In the genomic region with DNA sequence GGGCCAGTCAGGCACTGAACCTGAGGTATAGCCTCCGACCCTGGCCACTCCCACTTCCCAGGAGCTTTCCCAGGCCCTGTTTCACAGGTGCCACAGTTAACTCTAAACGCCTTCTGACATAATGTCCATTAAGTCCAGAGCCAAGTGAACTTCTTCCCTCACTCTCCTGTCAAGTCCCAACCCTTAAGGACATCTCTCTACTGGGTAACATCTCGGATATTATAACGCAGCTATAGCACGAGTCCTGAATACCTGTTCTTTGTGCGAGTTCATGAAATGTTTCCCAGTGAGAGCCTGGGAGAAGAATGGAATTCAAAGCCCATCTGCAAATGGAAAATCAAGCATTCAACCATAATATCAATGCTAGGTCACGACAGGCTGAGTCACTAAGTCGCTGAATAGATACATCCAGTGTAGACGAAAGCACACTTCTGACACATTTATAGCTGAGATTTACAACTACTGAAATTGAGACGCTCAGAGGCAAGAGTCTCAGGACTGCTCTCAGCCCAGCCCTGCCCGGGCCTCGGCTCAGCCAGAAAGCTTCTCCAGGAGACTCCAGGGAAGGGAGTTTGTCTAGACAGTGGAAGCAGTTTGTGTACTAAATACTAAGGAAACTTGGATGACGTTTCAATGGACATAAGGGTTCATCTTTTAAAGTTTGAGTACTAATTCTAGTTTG, we compare ENCODE assay signal across 30 mouse cellular contexts.
DNase-seq lines count a peak whose midpoint lies in the region; ATAC-seq and TF ChIP-seq lines count a peak whose summit lies in the region.
"Had no signal": no experiment of that assay in that cellular context is flagged by ENCODE, and none has a peak within 500 bp of the region (broad histone marks: within the 10 kb centered on the region; RNA-seq: fewer than 3 reads in every experiment).

No protein-coding gene starts in this region.

- H3K4me2 ChIP-seq in kidney, postnatal 0 days (ENCODE audit: low read length), result no peak overlapping the region
- peak overlapping the region; percentile 51 for H3K4me2 ChIP-seq in myocyte (ENCODE audit: low read depth)
- H3K4me2 ChIP-seq: heart, embryonic 15.5 days; intestine, embryonic 15.5 days; neural tube, embryonic 13.5 days; stomach, embryonic 15.5 days had no signal

- TF ChIP-seq EP300 in ES-Bruce4 (IDR thresholded peaks at IDR 0.05; ENCODE audit: insufficient read depth, low read depth, low read length), result no peak

- no peak overlapping the region for H3K9ac ChIP-seq in kidney, postnatal 0 days (ENCODE audit: low read depth, low read length)
- H3K9ac ChIP-seq in ES-Bruce4 (ENCODE audit: low read depth, poor library complexity, severe bottlenecking), result no peak overlapping the region
- H3K9ac ChIP-seq: heart, embryonic 15.5 days; intestine, embryonic 15.5 days; liver, embryonic 14.5 days; neural tube, embryonic 13.5 days; stomach, embryonic 15.5 days had no signal

- H3K79me2 ChIP-seq in myocyte (ENCODE audit: control insufficient read depth, insufficient read depth), result no peaks in the 10 kb centered on the region

- peak; percentile 21 for DNase-seq in gastrocnemius, adult 2 months
- no peak for DNase-seq in gastrocnemius, postnatal 10 days
- DNase-seq in kidney, postnatal 0 days (ENCODE audit: low spot score), result peak; percentile 69
- no peak for DNase-seq in kidney, adult 9 months
- DNase-seq in forebrain, embryonic 10.5 days (ENCODE audit: extremely low spot score, low spot score), result no peak
- DNase-seq: adrenal gland, adult 8-10 months; cerebellum, adult 2 months; cerebellum, postnatal 14 days; kidney, adult 8-10 months; layer of hippocampus, adult 9-11 months; liver; lung, adult 2 months; lung, postnatal 10 days; right cerebral cortex, postnatal 14 days had no signal

- intact Hi-C loops in gastrocnemius, adult 2 months (cut with DNase I), result loop anchor here (10.0 kb wide), 1 partner anchor 187 kb away; no protein-coding TSS in a partner anchor

- H3ac ChIP-seq in myocyte (ENCODE audit: control insufficient read depth, insufficient read length), result no peak overlapping the region

- H3K27ac ChIP-seq in gastrocnemius, adult 2 months, result no peak overlapping the region
- no peak overlapping the region for H3K27ac ChIP-seq in kidney, postnatal 0 days
- peak overlapping the region; percentile 87; the same call in 1 of the 2 replicates for H3K27ac ChIP-seq in ES-Bruce4 (ENCODE audit: insufficient read depth, low read length)
- H3K27ac ChIP-seq in forebrain, embryonic 10.5 days, result no peak overlapping the region
- H3K27ac ChIP-seq: heart, embryonic 10.5 days; heart, embryonic 15.5 days; hindbrain, postnatal 0 days; intestine, embryonic 15.5 days; liver, embryonic 14.5 days; macrophage; midbrain, embryonic 10.5 days; neural tube, embryonic 13.5 days; stomach, embryonic 15.5 days had no signal

- no peak overlapping the region for H3K4me3 ChIP-seq in gastrocnemius, adult 2 months
- no peak overlapping the region for H3K4me3 ChIP-seq in kidney, postnatal 0 days (replicated peaks; ENCODE audit: low read depth, low read length)
- H3K4me3 ChIP-seq in ES-Bruce4 (ENCODE audit: low read depth, low read length) (no peak overlapping the region), myocyte (no peak overlapping the region)
- no peak overlapping the region for H3K4me3 ChIP-seq in forebrain, embryonic 10.5 days
- H3K4me3 ChIP-seq: heart, embryonic 10.5 days; heart, embryonic 15.5 days; intestine, embryonic 15.5 days; midbrain, embryonic 10.5 days; neural tube, embryonic 13.5 days; stomach, embryonic 15.5 days had no signal

- no peaks in the 10 kb centered on the region for H3K4me1 ChIP-seq in kidney, postnatal 0 days (replicated peaks; ENCODE audit: insufficient read depth, low read length)
- H3K4me1 ChIP-seq in ES-Bruce4 (ENCODE audit: control insufficient read depth, insufficient read depth, low read length), result peaks cover 6% of the 10 kb centered on the region
- H3K4me1 ChIP-seq in forebrain, embryonic 10.5 days, result peaks cover 27% of the 10 kb centered on the region
- H3K4me1 ChIP-seq: heart, embryonic 10.5 days; heart, embryonic 15.5 days; intestine, embryonic 15.5 days; stomach, embryonic 15.5 days had no signal

- ATAC-seq in kidney, postnatal 0 days (replicated peaks; ENCODE audit: low FRiP score, low read depth), result peak; percentile 68
- no peak for ATAC-seq in erythroid progenitor cell, adult 5-6 weeks (replicated peaks; ENCODE audit: low FRiP score, poor library complexity, severe bottlenecking)
- ATAC-seq: CD4-positive, CD25-positive, alpha-beta regulatory T cell, adult 4 months; forebrain, embryonic 14.5 days; hindbrain, postnatal 0 days; intestine, embryonic 15.5 days; midbrain, embryonic 16.5 days had no signal

- no peak for TF ChIP-seq CTCF in gastrocnemius, adult 2 months (IDR thresholded peaks at IDR 0.05)
- no peak for TF ChIP-seq CTCF in kidney, postnatal 0 days (IDR thresholded peaks at IDR 0.05; ENCODE audit: low read depth)
- TF ChIP-seq CTCF in ES-Bruce4 (IDR thresholded peaks at IDR 0.05; ENCODE audit: low read depth, low read length), result no peak

- TF ChIP-seq POLR2A in ES-Bruce4 (IDR thresholded peaks at IDR 0.05; ENCODE audit: insufficient read depth, low read length) (no peak), myocyte (IDR thresholded peaks at IDR 0.05; ENCODE audit: insufficient read length, low read depth) (no peak)

- H3K27me3 ChIP-seq in kidney, postnatal 0 days (ENCODE audit: insufficient read depth, low read length), result no peaks in the 10 kb centered on the region
- H3K27me3 ChIP-seq in ES-Bruce4 (ENCODE audit: control insufficient read depth, insufficient read depth, low read length, poor library complexity, severe bottlenecking) (no peaks in the 10 kb centered on the region), myocyte (ENCODE audit: control insufficient read depth, insufficient read depth, insufficient read length) (no peaks in the 10 kb centered on the region)
- no peaks in the 10 kb centered on the region for H3K27me3 ChIP-seq in forebrain, embryonic 10.5 days (ENCODE audit: poor library complexity, severe bottlenecking)
- H3K27me3 ChIP-seq: heart, embryonic 15.5 days; intestine, embryonic 15.5 days; neural tube, embryonic 13.5 days; stomach, embryonic 15.5 days had no signal

- WGBS in kidney, postnatal 0 days, result 30% methylated on average over 13 of the region's 13 CpGs
- 92% methylated on average over 13 of the region's 13 CpGs for WGBS in forebrain, embryonic 10.5 days

- no peaks in the 10 kb centered on the region for H3K9me3 ChIP-seq in kidney, postnatal 0 days (replicated peaks; ENCODE audit: low read length)
- H3K9me3 ChIP-seq in ES-Bruce4 (replicated peaks; ENCODE audit: control insufficient read depth, insufficient read depth, low read length, poor library complexity, severe bottlenecking), result peaks cover 4% of the 10 kb centered on the region; the same call in 1 of the 2 replicates
- peaks cover 5% of the 10 kb centered on the region; the same call in 1 of the 2 replicates for H3K9me3 ChIP-seq in forebrain, embryonic 10.5 days
- H3K9me3 ChIP-seq: heart, embryonic 10.5 days; heart, embryonic 15.5 days; intestine, embryonic 15.5 days; midbrain, embryonic 10.5 days; neural tube, embryonic 13.5 days; stomach, embryonic 15.5 days had no signal

- no peaks in the 10 kb centered on the region for H3K36me3 ChIP-seq in kidney, postnatal 0 days (ENCODE audit: insufficient read depth, low read length)
- H3K36me3 ChIP-seq in ES-Bruce4 (ENCODE audit: control insufficient read depth, insufficient read depth, low read length, poor library complexity, severe bottlenecking) (no peaks in the 10 kb centered on the region), myocyte (ENCODE audit: control insufficient read depth, insufficient read depth) (no peaks in the 10 kb centered on the region)
- H3K36me3 ChIP-seq in forebrain, embryonic 10.5 days (replicated peaks), result no peaks in the 10 kb centered on the region
- H3K36me3 ChIP-seq: G1E; heart, embryonic 10.5 days; heart, embryonic 15.5 days; intestine, embryonic 15.5 days; midbrain, embryonic 10.5 days; neural tube, embryonic 13.5 days; stomach, embryonic 15.5 days had no signal

TF ChIP-seq in myocyte, 11 proteins besides CTCF, POLR2A, EP300 and RAD21:
- no peak for TF ChIP-seq MYOG (IDR thresholded peaks at IDR 0.05; ENCODE audit: control insufficient read depth in 1 of 3, insufficient read depth in 1 of 3, insufficient read length in 2 of 3, low read depth in 2 of 3)
- TF ChIP-seq MYOD1 (IDR thresholded peaks at IDR 0.05; ENCODE audit: control insufficient read depth in 1 of 3, insufficient read length in 2 of 3, low read depth in 2 of 3), result no peak
- no peak for TF ChIP-seq CEBPB (IDR thresholded peaks at IDR 0.05; ENCODE audit: insufficient read depth, poor library complexity, severe bottlenecking)
- no peak for TF ChIP-seq E2F4 (IDR thresholded peaks at IDR 0.05; ENCODE audit: insufficient read depth)
- TF ChIP-seq POLR2AphosphoS2 (IDR thresholded peaks at IDR 0.05; ENCODE audit: insufficient read length, low read depth), result no peak
- no peak for TF ChIP-seq TCF3 (IDR thresholded peaks at IDR 0.05; ENCODE audit: insufficient read length, low read depth)
- TF ChIP-seq REST (IDR thresholded peaks at IDR 0.05; ENCODE audit: insufficient read depth, insufficient read length), result no peak
- no peak for TF ChIP-seq USF1 (IDR thresholded peaks at IDR 0.05; ENCODE audit: low read depth)
- no peak for TF ChIP-seq MAX (IDR thresholded peaks at IDR 0.05; ENCODE audit: low read depth)
- TF ChIP-seq SRF (IDR thresholded peaks at IDR 0.05; ENCODE audit: control insufficient read depth, insufficient read length, low read depth), result no peak
- TF ChIP-seq TCF12 (IDR thresholded peaks at IDR 0.05; ENCODE audit: insufficient read depth, poor library complexity, severe bottlenecking), result no peak

Comparison
In these comparisons a context has a peak if more than half of its experiments do, and no peak if none do; other contexts are left out.
1. DNase-seq: peak in gastrocnemius, adult 2 months (single experiment) and kidney, postnatal 0 days (single experiment); none in gastrocnemius, postnatal 10 days (single experiment), kidney, adult 9 months (single experiment) and forebrain, embryonic 10.5 days (single experiment).